Mouse (Mus musculus): ENCODE data around the gene Gm4792. TPM values are rescaled to one million over a fixed set of nuclear protein-coding genes. Genes with fewer than 3 reads are reported as not detected.

Gm4792 gene
- total RNA-seq, 1 experiment: not detected

GRCm38 (mm10) chr10:94304064-94304657 is 5.7 kb upstream of the Gm4792 start:
- H3K36me3 ChIP-seq (ENCODE audit: control insufficient read depth, insufficient read depth, low read length, poor library complexity, severe bottlenecking): no peaks in the 10 kb centered on the region
- no peaks in the 10 kb centered on the region for H3K9me3 ChIP-seq (ENCODE audit: control insufficient read depth, insufficient read depth, low read depth, low read length)
- no peak overlapping the region for H3K27ac ChIP-seq (ENCODE audit: insufficient read depth, low read depth, low read length, poor library complexity, severe bottlenecking)
- H3K4me1 ChIP-seq (ENCODE audit: control insufficient read depth in 2 of 2, insufficient read depth in 2 of 2, low read length in 2 of 2, poor library complexity in 1 of 2): no peaks in the 10 kb centered on the region
- no peak for DNase-seq (ENCODE audit: low read depth, low spot score)
- no peak overlapping the region for H3K9ac ChIP-seq (ENCODE audit: insufficient read depth, low read depth, low read length, poor library complexity, severe bottlenecking)
- in situ Hi-C loops (cut with MboI; ENCODE audit: low sequenced_read_pairs in 2 of 2, unreplicated experiment in 2 of 2): no loop called here
- TF ChIP-seq MAFK (IDR thresholded peaks at IDR 0.05; ENCODE audit: insufficient read depth, low read depth, low read length): no peak
- no peak for TF ChIP-seq ZC3H11A (IDR thresholded peaks at IDR 0.05; ENCODE audit: borderline replicate concordance, low read depth, low read length)
- no peak for TF ChIP-seq ZNF384 (IDR thresholded peaks at IDR 0.05; ENCODE audit: low read depth, low read length)
- TF ChIP-seq CHD2 (IDR thresholded peaks at IDR 0.05; ENCODE audit: low read depth, low read length): no peak
- no peak for TF ChIP-seq HCFC1 (IDR thresholded peaks at IDR 0.05; ENCODE audit: borderline replicate concordance, insufficient read depth, low read length)
- H3K4me3 ChIP-seq (ENCODE audit: insufficient read depth in 1 of 2, low read depth in 1 of 2, low read length in 2 of 2, poor library complexity in 1 of 2, severe bottlenecking in 1 of 2): no peak overlapping the region

DNA sequence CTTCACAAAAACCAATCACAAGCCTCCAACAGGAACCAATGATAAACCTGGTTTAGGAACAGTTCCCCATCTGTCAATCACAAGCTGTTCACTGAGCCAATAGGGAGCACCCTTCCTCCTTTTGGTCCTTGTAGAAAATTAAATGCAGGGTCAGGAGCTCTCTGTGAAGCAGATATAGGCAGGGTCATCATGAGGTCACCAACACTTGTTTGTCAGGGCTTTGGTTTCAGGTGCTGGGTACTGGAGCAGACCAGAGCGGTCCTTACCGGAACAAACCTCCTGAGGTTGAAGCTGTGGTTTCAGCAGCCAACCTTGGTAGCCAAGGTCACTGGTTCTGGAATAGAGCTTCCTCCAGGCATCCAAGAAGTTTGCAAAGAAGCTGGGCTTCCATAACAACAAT is 798 bp upstream of the Gm4792 start:
- Histone ChIP-seq H3K4me1 (ENCODE audit: control insufficient read depth in 2 of 2, insufficient read depth in 2 of 2, low read length in 2 of 2, poor library complexity in 1 of 2) (no peaks in the 10 kb centered on the region), H3K9me3 (ENCODE audit: control insufficient read depth, insufficient read depth, low read depth, low read length) (no peaks in the 10 kb centered on the region), H3K36me3 (ENCODE audit: control insufficient read depth, insufficient read depth, low read length, poor library complexity, severe bottlenecking) (no peaks in the 10 kb centered on the region), H3K9ac (ENCODE audit: insufficient read depth, low read depth, low read length, poor library complexity, severe bottlenecking) (no peak overlapping the region), H3K4me3 (ENCODE audit: insufficient read depth in 1 of 2, low read depth in 1 of 2, low read length in 2 of 2, poor library complexity in 1 of 2, severe bottlenecking in 1 of 2) (no peak overlapping the region), H3K27ac (ENCODE audit: insufficient read depth, low read depth, low read length, poor library complexity, severe bottlenecking) (no peak overlapping the region)
- in situ Hi-C loops (cut with MboI; ENCODE audit: low sequenced_read_pairs in 2 of 2, unreplicated experiment in 2 of 2): no loop called here
- no peak for DNase-seq (ENCODE audit: low read depth, low spot score)
- TF ChIP-seq MAFK (IDR thresholded peaks at IDR 0.05; ENCODE audit: insufficient read depth, low read depth, low read length) (no peak), HCFC1 (IDR thresholded peaks at IDR 0.05; ENCODE audit: borderline replicate concordance, insufficient read depth, low read length) (no peak), ZC3H11A (IDR thresholded peaks at IDR 0.05; ENCODE audit: borderline replicate concordance, low read depth, low read length) (no peak)

DNA sequence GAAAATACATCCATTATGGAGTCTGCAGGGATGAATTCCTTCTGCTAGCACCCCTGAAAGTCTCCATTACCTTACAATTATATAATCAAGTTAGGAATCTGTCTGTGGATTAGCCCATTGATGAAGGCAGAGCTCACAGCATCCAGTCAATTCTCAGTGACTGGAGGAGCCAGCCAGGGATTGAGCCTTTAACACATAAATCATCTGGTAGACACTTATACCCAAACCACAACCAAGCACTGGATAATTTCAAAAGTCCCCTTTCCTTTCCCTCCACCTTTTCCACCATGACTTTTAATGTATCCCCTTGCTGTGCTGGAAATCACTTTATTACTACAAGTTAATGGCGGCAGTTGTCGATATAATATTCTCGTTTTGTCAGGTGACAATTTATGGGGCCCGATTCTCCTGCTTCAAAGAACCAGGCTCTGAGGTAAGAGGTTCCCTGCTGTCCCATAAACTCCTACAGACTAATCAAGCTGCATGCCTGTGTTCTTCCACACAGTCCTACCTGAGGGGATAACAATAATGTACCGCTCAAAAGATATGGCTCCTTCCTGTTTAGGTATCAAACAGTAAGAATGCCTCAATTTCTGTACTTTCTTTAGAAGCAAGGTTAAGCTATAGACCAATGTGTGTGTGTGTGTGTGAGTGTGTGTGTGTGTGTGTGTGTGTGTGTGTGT is 2.4 kb downstream of the Gm4792 start:
- no peak for TF ChIP-seq ZNF384 (IDR thresholded peaks at IDR 0.05; ENCODE audit: low read depth, low read length)
- TF ChIP-seq ZC3H11A (IDR thresholded peaks at IDR 0.05; ENCODE audit: borderline replicate concordance, low read depth, low read length): no peak
- TF ChIP-seq MAFK (IDR thresholded peaks at IDR 0.05; ENCODE audit: insufficient read depth, low read depth, low read length): no peak
- TF ChIP-seq HCFC1 (IDR thresholded peaks at IDR 0.05; ENCODE audit: borderline replicate concordance, insufficient read depth, low read length): no peak
- no peak for TF ChIP-seq CHD2 (IDR thresholded peaks at IDR 0.05; ENCODE audit: low read depth, low read length)
- no peak for DNase-seq (ENCODE audit: low read depth, low spot score)
- in situ Hi-C loops (cut with MboI; ENCODE audit: low sequenced_read_pairs in 2 of 2, unreplicated experiment in 2 of 2): no loop called here
- no peaks in the 10 kb centered on the region for H3K9me3 ChIP-seq (ENCODE audit: control insufficient read depth, insufficient read depth, low read depth, low read length)
- H3K4me1 ChIP-seq (ENCODE audit: control insufficient read depth in 2 of 2, insufficient read depth in 2 of 2, low read length in 2 of 2, poor library complexity in 1 of 2): no peaks in the 10 kb centered on the region
- no peaks in the 10 kb centered on the region for H3K36me3 ChIP-seq (ENCODE audit: control insufficient read depth, insufficient read depth, low read length, poor library complexity, severe bottlenecking)
- H3K4me3 ChIP-seq (ENCODE audit: insufficient read depth in 1 of 2, low read depth in 1 of 2, low read length in 2 of 2, poor library complexity in 1 of 2, severe bottlenecking in 1 of 2): no peak overlapping the region
- H3K27ac ChIP-seq (ENCODE audit: insufficient read depth, low read depth, low read length, poor library complexity, severe bottlenecking): no peak overlapping the region
- H3K9ac ChIP-seq (ENCODE audit: insufficient read depth, low read depth, low read length, poor library complexity, severe bottlenecking): no peak overlapping the region

- no peak for TF ChIP-seq HCFC1 (IDR thresholded peaks at IDR 0.05; ENCODE audit: borderline replicate concordance, insufficient read depth, low read length)
- no peak for TF ChIP-seq MAFK (IDR thresholded peaks at IDR 0.05; ENCODE audit: insufficient read depth, low read depth, low read length)
- no peak for TF ChIP-seq ZNF384 (IDR thresholded peaks at IDR 0.05; ENCODE audit: low read depth, low read length)
- TF ChIP-seq ZC3H11A (IDR thresholded peaks at IDR 0.05; ENCODE audit: borderline replicate concordance, low read depth, low read length): no peak
- no peak for TF ChIP-seq CHD2 (IDR thresholded peaks at IDR 0.05; ENCODE audit: low read depth, low read length)
- in situ Hi-C loops (cut with MboI; ENCODE audit: low sequenced_read_pairs in 2 of 2, unreplicated experiment in 2 of 2): no loop called here
- Histone ChIP-seq H3K4me3 (ENCODE audit: insufficient read depth in 1 of 2, low read depth in 1 of 2, low read length in 2 of 2, poor library complexity in 1 of 2, severe bottlenecking in 1 of 2) (no peak overlapping the region), H3K9ac (ENCODE audit: insufficient read depth, low read depth, low read length, poor library complexity, severe bottlenecking) (no peak overlapping the region), H3K27ac (ENCODE audit: insufficient read depth, low read depth, low read length, poor library complexity, severe bottlenecking) (no peak overlapping the region), H3K36me3 (ENCODE audit: control insufficient read depth, insufficient read depth, low read length, poor library complexity, severe bottlenecking) (no peaks in the 10 kb centered on the region), H3K4me1 (ENCODE audit: control insufficient read depth in 2 of 2, insufficient read depth in 2 of 2, low read length in 2 of 2, poor library complexity in 1 of 2) (no peaks in the 10 kb centered on the region), H3K9me3 (ENCODE audit: control insufficient read depth, insufficient read depth, low read depth, low read length) (no peaks in the 10 kb centered on the region)
- no peak for DNase-seq (ENCODE audit: low read depth, low spot score)
These were observed 3.4 kb downstream of the Gm4792 start for GRCm38 (mm10) chr10:94294933-94295750.

All from ES-E14 (cell line).